Comparison of ENCODE assay signal across 16 mouse cellular contexts in genomic region chr1:42984119-42984518, GRCm38 (mm10). TPM values are rescaled to one million over a fixed set of nuclear protein-coding genes. Genes with fewer than 3 reads are reported as not detected.
"Had no signal": no experiment of that assay in that cellular context is flagged by ENCODE, and none has a peak within 500 bp of the region (broad histone marks: within the 10 kb centered on the region; RNA-seq: fewer than 3 reads in every experiment).

No protein-coding gene starts in this region.

- H3K9ac ChIP-seq: limb, embryonic 15.5 days; liver, embryonic 12.5 days; lung, embryonic 14.5 days; neural tube, embryonic 12.5 days had no signal

- H3K4me2 ChIP-seq: limb, embryonic 15.5 days; liver, embryonic 12.5 days; lung, embryonic 14.5 days; neural tube, embryonic 12.5 days had no signal

- H3K27me3 ChIP-seq: limb, embryonic 15.5 days; liver, embryonic 12.5 days; neural tube, embryonic 12.5 days had no signal

- H3K9me3 ChIP-seq: limb, embryonic 15.5 days; liver, embryonic 12.5 days; neural tube, embryonic 12.5 days had no signal

- H3K36me3 ChIP-seq: limb, embryonic 15.5 days; liver, embryonic 12.5 days; midbrain, embryonic 10.5 days; neural tube, embryonic 12.5 days had no signal

- DNase-seq: kidney, adult 18-20 months; kidney, postnatal 25 days; layer of hippocampus, adult 9-11 months; left cerebral cortex, postnatal 4 days; lung, embryonic 14.5 days; lung, postnatal 10 days; lung, postnatal 4 days; midbrain, embryonic 14.5 days; thymus, postnatal 4 days had no signal

- ATAC-seq: liver, embryonic 12.5 days had no signal

- H3K27ac ChIP-seq: limb, embryonic 15.5 days; liver, embryonic 12.5 days; midbrain, embryonic 10.5 days; neural tube, embryonic 12.5 days; stomach, postnatal 0 days had no signal

- H3K4me1 ChIP-seq: limb, embryonic 15.5 days; liver, embryonic 12.5 days; midbrain, embryonic 10.5 days; neural tube, embryonic 12.5 days had no signal

- H3K4me3 ChIP-seq: limb, embryonic 15.5 days; liver, embryonic 12.5 days; midbrain, embryonic 10.5 days; myocyte; neural tube, embryonic 12.5 days had no signal

RNA-seq across cellular contexts. Expression of gene Gpr45, which starts 31.4 kb away (rescaled TPM):
- total RNA-seq: neutrophil, adult 5-6 weeks had no signal
- polyA plus RNA-seq: myocyte had no signal
